Mouse (Mus musculus): ENCODE results near the gene Ptcra.

GRCm38 (mm10) chr17:46809131-46809830, 45.8 kb upstream of the Ptcra start:
- TF ChIP-seq CTCF (IDR thresholded peaks at IDR 0.05; ENCODE audit: low read depth, low read length) (no peak), POLR2A (IDR thresholded peaks at IDR 0.05; ENCODE audit: insufficient read depth, low read length) (no peak)

Data from ES-Bruce4 (cell line).